Mouse (Mus musculus) C2C12 (cell line): ENCODE data around the gene Auts2.

Experiments
- CEBPB ChIP-seq: IDR thresholded peaks from one replicate; pipeline ENCODE4 v1.6.1; 2011; ENCODE audit warnings: low read depth, mild to moderate bottlenecking, control low read depth, moderate library complexity
- CTCF ChIP-seq: IDR thresholded peaks from one replicate; pipeline ENCODE4 v1.5.1; 2011; ENCODE audit not compliant: control insufficient read depth, insufficient read depth, insufficient read length
- FOSL1 ChIP-seq: IDR thresholded peaks from one replicate; pipeline ENCODE4 v1.8.0; 2011; ENCODE audit warnings: mild to moderate bottlenecking, low read length; ENCODE audit not compliant: poor library complexity, insufficient read depth, severe bottlenecking
- MAX ChIP-seq: IDR thresholded peaks from one replicate; pipeline ENCODE4 v1.6.1; 2011; ENCODE audit warnings: mild to moderate bottlenecking, control low read depth
- MYOG ChIP-seq: IDR thresholded peaks from one replicate; pipeline ENCODE4 v1.6.1; 2011; ENCODE audit not compliant: control insufficient read depth, insufficient read length; ENCODE audit errors: extremely low read depth
- USF1 ChIP-seq: IDR thresholded peaks from one replicate; pipeline ENCODE4 v1.6.1; 2011; ENCODE audit warnings: low read depth, mild to moderate bottlenecking, control low read depth, moderate library complexity

DNA sequence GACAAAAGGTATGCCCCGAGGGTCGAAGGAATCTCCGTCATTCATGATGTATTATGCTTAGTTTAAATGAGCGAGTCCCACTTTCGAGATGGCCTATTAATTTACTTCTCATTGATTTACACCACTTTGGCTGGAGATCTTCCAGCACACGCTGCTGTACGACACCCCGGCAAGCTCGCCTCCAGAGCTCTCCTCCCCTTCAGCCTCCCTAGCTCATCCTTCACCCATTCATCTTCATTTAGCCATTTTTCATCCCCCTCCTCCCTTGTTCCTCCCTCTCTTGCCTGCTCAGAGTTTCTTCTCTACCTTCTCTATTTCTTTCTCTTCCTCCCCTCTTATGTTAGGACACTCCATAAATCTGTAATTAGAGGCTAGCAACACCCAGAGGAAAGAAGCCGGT lies 638.7 kb downstream of the Auts2 start:
- TF ChIP-seq CTCF: no peak
- TF ChIP-seq MAX: no peak
- TF ChIP-seq CEBPB: no peak
- no peak for TF ChIP-seq FOSL1
- TF ChIP-seq MYOG: no peak
- TF ChIP-seq USF1: no peak
